In the genomic region with DNA sequence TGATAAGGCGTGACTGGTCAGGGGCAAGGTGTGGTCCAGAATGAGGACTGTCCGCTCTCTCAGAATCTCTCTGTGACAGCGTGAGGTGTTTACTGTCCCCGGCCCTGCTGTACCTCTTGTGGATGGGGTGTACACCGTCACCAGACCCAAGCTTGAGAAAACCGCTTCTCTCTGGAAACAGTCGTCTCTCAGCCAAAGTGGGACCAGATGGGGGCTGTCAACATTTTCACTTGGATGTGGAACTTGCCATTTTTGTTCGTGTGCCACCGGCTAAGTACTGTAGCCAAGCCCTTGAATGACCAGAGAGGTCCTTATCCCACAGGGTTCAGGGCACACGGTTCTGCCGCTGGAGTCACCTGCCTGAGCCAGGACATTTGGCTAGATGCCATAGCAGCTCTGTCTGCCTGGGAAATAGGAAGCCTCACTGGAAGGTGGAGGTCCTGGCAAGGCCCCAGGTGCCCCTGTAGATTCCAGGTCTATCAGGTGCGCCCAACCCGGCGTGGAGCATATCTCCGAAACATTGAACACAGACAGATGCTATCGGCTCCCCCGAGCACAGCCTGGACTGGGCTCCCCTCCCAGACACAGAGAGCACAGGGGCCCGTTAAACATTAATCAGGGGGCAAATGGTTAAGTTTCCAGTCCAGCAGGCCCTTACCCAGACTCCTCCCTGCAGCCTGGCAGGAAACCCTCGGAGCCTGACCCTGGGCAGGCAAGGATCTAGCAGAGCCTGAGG, we compare ENCODE assay signal across 12 mouse cellular contexts. TPM values are rescaled to one million over a fixed set of nuclear protein-coding genes. Genes with fewer than 3 reads are reported as not detected.
DNase-seq lines count a peak whose midpoint lies in the region; ATAC-seq and TF ChIP-seq lines count a peak whose summit lies in the region.
"Had no signal": no experiment of that assay in that cellular context is flagged by ENCODE, and none has a peak within 500 bp of the region (broad histone marks: within the 10 kb centered on the region; RNA-seq: fewer than 3 reads in every experiment).

No protein-coding gene starts in this region.

- peak; percentile 25; the same call in 1 of the 2 replicates for ATAC-seq in lung, postnatal 0 days
- peak; percentile 62 for ATAC-seq in kidney, embryonic 14.5 days (ENCODE audit: low FRiP score, low TSS enrichment)
- peak; percentile 42 for ATAC-seq in liver, embryonic 12.5 days
- ATAC-seq in stomach, postnatal 0 days (ENCODE audit: low FRiP score, low TSS enrichment): no peak

- DNase-seq in lung, postnatal 0 days (ENCODE audit: low spot score): peak; percentile 25
- DNase-seq in lung, adult 2 months: no peak
- peak; percentile 30 for DNase-seq in stomach, postnatal 0 days (ENCODE audit: low spot score)
- no peak for DNase-seq in thymus, postnatal 0 days (ENCODE audit: low spot score)
- no peak for DNase-seq in adipocyte (ENCODE audit: low spot score)
- DNase-seq: cerebellum, adult 11 months; thymus, adult 18-20 months had no signal

- TF ChIP-seq CTCF in lung, postnatal 0 days (IDR thresholded peaks at IDR 0.05): no peak
- TF ChIP-seq CTCF in lung, adult 2 months (IDR thresholded peaks at IDR 0.05; ENCODE audit: insufficient read depth, low read length): no peak
- TF ChIP-seq CTCF in stomach, postnatal 0 days (IDR thresholded peaks at IDR 0.05; ENCODE audit: low read depth): no peak

- 48% methylated on average over 19 of the region's 19 CpGs for WGBS in lung, postnatal 0 days
- 60% methylated on average over 19 of the region's 19 CpGs for WGBS in lung, adult 2 months
- 61% methylated on average over 19 of the region's 19 CpGs for WGBS in kidney, embryonic 14.5 days
- WGBS in liver, embryonic 12.5 days (ENCODE audit: insufficient replicate concordance): 66% methylated on average over 19 of the region's 19 CpGs
- WGBS in stomach, postnatal 0 days: 46% methylated on average over 19 of the region's 19 CpGs

- no peak for TF ChIP-seq POLR2A in lung, adult 2 months (IDR thresholded peaks at IDR 0.05; ENCODE audit: borderline replicate concordance, extremely low read depth, low read depth, low read length)

- H3K4me1 ChIP-seq in lung, postnatal 0 days (ENCODE audit: insufficient read depth, low read depth, low read length): no peaks in the 10 kb centered on the region
- H3K4me1 ChIP-seq in lung, adult 2 months (ENCODE audit: control insufficient read depth, insufficient read depth, low read length): no peaks in the 10 kb centered on the region
- peaks cover 11% of the 10 kb centered on the region; the same call in 1 of the 2 replicates for H3K4me1 ChIP-seq in kidney, embryonic 14.5 days (ENCODE audit: control insufficient read depth, insufficient read depth, low read length)
- H3K4me1 ChIP-seq in liver, embryonic 12.5 days: no peaks in the 10 kb centered on the region; the same call in 1 of the 2 replicates
- no peaks in the 10 kb centered on the region for H3K4me1 ChIP-seq in stomach, postnatal 0 days (replicated peaks; ENCODE audit: control insufficient read depth, insufficient read depth)

- peak overlapping the region; percentile 17; the same call in 1 of the 2 replicates for H3K4me2 ChIP-seq in lung, postnatal 0 days (replicated peaks; ENCODE audit: low read depth, low read length)
- H3K4me2 ChIP-seq in kidney, embryonic 14.5 days (replicated peaks; ENCODE audit: low read depth, low read length): no peak overlapping the region; the same call in 1 of the 2 replicates
- H3K4me2 ChIP-seq in liver, embryonic 12.5 days: peak overlapping the region; percentile 26; the same call in 1 of the 2 replicates
- H3K4me2 ChIP-seq in stomach, postnatal 0 days (replicated peaks; ENCODE audit: low read depth): no peak overlapping the region
- H3K4me2 ChIP-seq: heart, embryonic 13.5 days; hindbrain, embryonic 14.5 days had no signal

- no peak overlapping the region for H3K27ac ChIP-seq in lung, postnatal 0 days (ENCODE audit: low read length)
- H3K27ac ChIP-seq in kidney, embryonic 14.5 days (ENCODE audit: low read depth, low read length): peak overlapping the region; percentile 56; the same call in 1 of the 2 replicates
- H3K27ac ChIP-seq in liver, embryonic 12.5 days: no peak overlapping the region
- no peak overlapping the region for H3K27ac ChIP-seq in stomach, postnatal 0 days (replicated peaks)
- H3K27ac ChIP-seq: heart, embryonic 13.5 days; hindbrain, embryonic 14.5 days had no signal

- H3K4me3 ChIP-seq in lung, postnatal 0 days (ENCODE audit: low read depth, low read length): no peak overlapping the region
- no peak overlapping the region for H3K4me3 ChIP-seq in lung, adult 2 months (replicated peaks; ENCODE audit: extremely low read depth, low read depth, low read length)
- H3K4me3 ChIP-seq in kidney, embryonic 14.5 days (ENCODE audit: low read length): no peak overlapping the region
- no peak overlapping the region for H3K4me3 ChIP-seq in liver, embryonic 12.5 days
- no peak overlapping the region for H3K4me3 ChIP-seq in stomach, postnatal 0 days (ENCODE audit: low read depth, low read length)
- H3K4me3 ChIP-seq: heart, embryonic 13.5 days; megakaryocyte, embryonic 14.5 days had no signal

- no peak overlapping the region for H3K9ac ChIP-seq in lung, postnatal 0 days (replicated peaks; ENCODE audit: low read depth)
- no peak overlapping the region for H3K9ac ChIP-seq in kidney, embryonic 14.5 days (ENCODE audit: low read depth, low read length)
- H3K9ac ChIP-seq in liver, embryonic 12.5 days: no peak overlapping the region
- no peak overlapping the region for H3K9ac ChIP-seq in stomach, postnatal 0 days (ENCODE audit: low read length)
- H3K9ac ChIP-seq: heart, embryonic 13.5 days; hindbrain, embryonic 14.5 days had no signal

- no peak for TF ChIP-seq EP300 in lung, postnatal 0 days (IDR thresholded peaks at IDR 0.05)
- TF ChIP-seq EP300 in stomach, postnatal 0 days (optimal IDR thresholded peaks at IDR 0.05): no peak

- no peaks in the 10 kb centered on the region for H3K36me3 ChIP-seq in lung, postnatal 0 days (ENCODE audit: insufficient read depth, low read length)
- H3K36me3 ChIP-seq in kidney, embryonic 14.5 days (ENCODE audit: control insufficient read depth, insufficient read depth, low read length): no peaks in the 10 kb centered on the region
- H3K36me3 ChIP-seq in liver, embryonic 12.5 days: no peaks in the 10 kb centered on the region
- no peaks in the 10 kb centered on the region for H3K36me3 ChIP-seq in stomach, postnatal 0 days (ENCODE audit: control insufficient read depth, insufficient read depth, low read length)
- H3K36me3 ChIP-seq: heart, embryonic 13.5 days had no signal

- no peaks in the 10 kb centered on the region for H3K9me3 ChIP-seq in lung, postnatal 0 days (ENCODE audit: low read length)
- no peaks in the 10 kb centered on the region for H3K9me3 ChIP-seq in kidney, embryonic 14.5 days (ENCODE audit: control insufficient read depth, low read length)
- H3K9me3 ChIP-seq in liver, embryonic 12.5 days (replicated peaks): no peaks in the 10 kb centered on the region
- H3K9me3 ChIP-seq in stomach, postnatal 0 days (ENCODE audit: control insufficient read depth, low read length): no peaks in the 10 kb centered on the region
- H3K9me3 ChIP-seq: heart, embryonic 13.5 days; megakaryocyte, embryonic 14.5 days had no signal

- H3K27me3 ChIP-seq in lung, postnatal 0 days (replicated peaks; ENCODE audit: insufficient read depth, low read length): no peaks in the 10 kb centered on the region
- peaks cover 5% of the 10 kb centered on the region for H3K27me3 ChIP-seq in kidney, embryonic 14.5 days (ENCODE audit: control insufficient read depth, insufficient read depth, low read length)
- peaks cover 16% of the 10 kb centered on the region for H3K27me3 ChIP-seq in liver, embryonic 12.5 days (replicated peaks)
- no peaks in the 10 kb centered on the region for H3K27me3 ChIP-seq in stomach, postnatal 0 days (ENCODE audit: control insufficient read depth, insufficient read depth, low read length)

RNA-seq across cellular contexts. Expression of a gene that starts 14.4 kb away (rescaled TPM):
- polyA plus RNA-seq in lung, postnatal 0 days (2015; fragmentation: Nextera tagmentation; extraction: Ambion mirVana): 0.08 and 0.11 TPM in 2 replicates
- polyA plus RNA-seq in lung, adult 2 months (2012; rRNA removed): 0.02 and 0.12 TPM in 2 replicates
- 4.9 and 8.4 TPM in 2 replicates for polyA plus RNA-seq in kidney, embryonic 14.5 days (2014; fragmentation: Nextera tagmentation; extraction: Ambion mirVana)
- 0.12 TPM in 1 of 2 replicates, not detected in the other for polyA plus RNA-seq in liver, embryonic 12.5 days (2016; fragmentation: Nextera tagmentation; extraction: Ambion mirVana)
- polyA plus RNA-seq in stomach, postnatal 0 days (2015; fragmentation: Nextera tagmentation; extraction: Ambion mirVana): not detected in 2 replicates
- 0.03 TPM in 1 of 2 replicates, not detected in the other for polyA plus RNA-seq in thymus, postnatal 0 days (2015; fragmentation: Nextera tagmentation; extraction: Ambion mirVana)

RNA-seq across cellular contexts. Expression of a gene that starts 37.5 kb away (rescaled TPM):
- 78.5 and 87.6 TPM in 2 replicates for polyA plus RNA-seq in lung, postnatal 0 days (2015; fragmentation: Nextera tagmentation; extraction: Ambion mirVana)
- 60.4 and 78.2 TPM in 2 replicates for polyA plus RNA-seq in lung, adult 2 months (2012; rRNA removed)
- 46.7 and 82.7 TPM in 2 replicates for polyA plus RNA-seq in kidney, embryonic 14.5 days (2014; fragmentation: Nextera tagmentation; extraction: Ambion mirVana)
- 54.4 and 55.2 TPM in 2 replicates for polyA plus RNA-seq in liver, embryonic 12.5 days (2016; fragmentation: Nextera tagmentation; extraction: Ambion mirVana)
- 58.7 and 60.4 TPM in 2 replicates for polyA plus RNA-seq in stomach, postnatal 0 days (2015; fragmentation: Nextera tagmentation; extraction: Ambion mirVana)
- 87.5 and 91.5 TPM in 2 replicates for polyA plus RNA-seq in thymus, postnatal 0 days (2015; fragmentation: Nextera tagmentation; extraction: Ambion mirVana)

RNA-seq across cellular contexts. Expression of a gene that starts 38.7 kb away (rescaled TPM):
- polyA plus RNA-seq in lung, postnatal 0 days (2015; fragmentation: Nextera tagmentation; extraction: Ambion mirVana): 0.08 and 0.49 TPM in 2 replicates
- 0.07 and 0.12 TPM in 2 replicates for polyA plus RNA-seq in lung, adult 2 months (2012; rRNA removed)
- 0.09 TPM in 1 of 2 replicates, not detected in the other for polyA plus RNA-seq in kidney, embryonic 14.5 days (2014; fragmentation: Nextera tagmentation; extraction: Ambion mirVana)
- 0.04 and 0.12 TPM in 2 replicates for polyA plus RNA-seq in liver, embryonic 12.5 days (2016; fragmentation: Nextera tagmentation; extraction: Ambion mirVana)
- 0.51 and 0.55 TPM in 2 replicates for polyA plus RNA-seq in stomach, postnatal 0 days (2015; fragmentation: Nextera tagmentation; extraction: Ambion mirVana)
- 0.13 and 0.17 TPM in 2 replicates for polyA plus RNA-seq in thymus, postnatal 0 days (2015; fragmentation: Nextera tagmentation; extraction: Ambion mirVana)
- polyA plus RNA-seq: heart, embryonic 13.5 days had no signal

Comparison
In these comparisons a context has a peak if more than half of its experiments do, and no peak if none do; other contexts are left out.
1. DNase-seq: peak in lung, postnatal 0 days (single experiment) and stomach, postnatal 0 days (single experiment); none in lung, adult 2 months (single experiment), thymus, postnatal 0 days (single experiment) and adipocyte (single experiment).
2. H3K4me2 ChIP-seq: peak in lung, postnatal 0 days (single experiment) and liver, embryonic 12.5 days (single experiment); none in kidney, embryonic 14.5 days (single experiment) and stomach, postnatal 0 days (single experiment).